Mouse (Mus musculus) spleen, postnatal 4 days (tissue): ENCODE measurements around the gene Mtus2.
A peak's percentile ranks its signal among the peaks of the same experiment; 100 is the strongest.

Source experiments
- DNase-seq, 2 experiments: peaks; one replicate each; pipeline ENCODE4 v3.0.0; 2022; ENCODE audit warnings: low spot score in 2 of 2

Mtus2 gene

DNA sequence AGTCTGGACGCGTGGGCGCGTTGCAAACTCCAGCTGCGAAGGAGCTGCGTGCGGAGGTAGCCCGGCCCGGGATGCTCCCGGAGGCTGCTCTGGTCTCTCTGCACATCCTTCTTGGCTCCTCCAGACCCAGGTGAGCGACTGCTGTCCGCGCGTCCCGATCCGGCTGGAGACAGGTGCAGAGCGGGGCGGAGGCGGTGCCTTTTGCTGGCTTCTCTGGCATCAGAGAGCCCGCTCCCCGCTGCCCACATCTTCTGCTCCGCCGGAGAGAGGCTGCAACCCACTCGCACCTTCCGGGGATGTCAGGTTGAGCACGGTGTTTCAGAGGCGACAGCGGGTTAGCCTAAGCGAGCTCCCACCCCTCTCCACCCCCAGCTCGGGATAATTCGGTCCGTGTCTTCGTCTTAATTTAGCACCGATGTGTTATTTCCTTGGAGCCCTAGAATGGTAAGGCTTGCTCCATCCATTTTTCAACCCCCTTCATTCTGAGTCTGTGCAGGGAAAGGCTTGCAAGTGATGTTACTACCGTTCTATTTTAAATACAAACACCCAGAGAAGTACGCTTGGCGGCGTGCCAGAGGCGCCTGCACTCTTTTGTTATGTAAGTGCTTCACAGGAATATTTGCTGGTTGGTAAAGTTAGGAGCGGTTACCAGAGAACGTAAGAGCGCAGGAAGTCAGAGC lies 612 bp downstream of the Mtus2 start:
- peak; percentile 23 to 64 for DNase-seq

DNA sequence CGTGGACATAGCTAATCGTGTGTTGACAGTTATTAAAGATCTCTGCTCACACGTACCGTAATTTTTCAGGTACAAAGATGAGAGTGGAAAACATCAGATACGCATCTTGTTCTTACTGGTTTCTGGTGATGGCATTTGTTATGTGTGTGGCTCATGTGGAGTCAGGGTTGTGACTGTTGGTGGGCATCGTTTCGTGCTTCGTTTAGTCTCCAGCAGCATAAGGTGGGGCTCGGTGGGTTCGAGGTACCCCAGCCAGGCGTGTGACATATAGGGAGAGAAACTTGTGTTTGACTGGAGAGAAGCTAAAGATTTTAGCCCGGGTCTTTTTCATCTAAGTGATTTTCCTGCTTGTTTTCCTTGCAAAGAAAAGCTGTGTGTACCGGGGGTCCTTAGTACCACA lies 1.4 kb downstream of the Mtus2 start:
- DNase-seq = no peak

GRCm38 (mm10) chr5:147959088-147959487 lies 2.0 kb downstream of the Mtus2 start:
- DNase-seq = no peak

- DNase-seq = no peak
These were observed 3.7 kb downstream of the Mtus2 start for GRCm38 (mm10) chr5:147960793-147961192.

- DNase-seq = no peak
These were observed 6.9 kb downstream of the Mtus2 start for GRCm38 (mm10) chr5:147963820-147964580.

DNA sequence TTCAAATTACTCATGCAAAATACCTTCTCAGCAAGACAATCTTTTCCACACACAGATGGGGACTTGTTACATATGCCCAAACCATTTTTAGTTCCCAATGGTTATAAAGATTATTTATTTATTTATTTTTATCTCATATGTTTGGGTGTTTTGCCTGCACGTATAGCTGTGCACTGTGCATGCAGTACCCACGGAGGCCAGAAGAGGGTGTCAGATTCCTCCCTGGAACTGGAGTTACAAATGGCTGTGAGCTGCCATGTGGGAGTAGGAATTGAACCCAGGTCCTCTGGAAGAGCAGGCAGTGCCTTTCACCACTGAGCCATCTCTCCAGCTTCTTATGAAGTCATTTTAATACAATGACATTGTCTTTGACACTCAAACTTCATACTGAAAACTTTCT lies 7.7 kb downstream of the Mtus2 start:
- DNase-seq = no peak

- no peak for DNase-seq
These were observed 9.5 kb downstream of the Mtus2 start for GRCm38 (mm10) chr5:147966646-147967045.

DNA sequence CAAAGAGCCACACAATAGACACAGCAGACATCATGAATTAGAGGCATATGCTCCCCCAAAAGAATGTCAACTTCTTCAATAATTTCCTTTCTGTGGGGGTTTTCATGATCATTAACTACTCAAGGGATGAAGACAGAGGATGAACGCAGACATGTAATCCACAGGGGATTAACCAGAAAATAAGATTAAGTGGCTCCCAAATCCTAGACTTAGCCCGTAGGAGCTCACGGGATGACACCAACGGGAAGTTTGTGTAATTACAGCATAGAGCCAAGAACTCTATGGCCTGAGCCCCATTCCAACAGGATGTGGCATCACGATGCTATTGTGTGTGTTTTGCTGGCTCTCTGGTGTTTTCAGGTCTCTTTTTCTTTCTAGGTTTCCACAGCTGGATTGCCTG lies 12.4 kb downstream of the Mtus2 start:
- no peak for DNase-seq

GRCm38 (mm10) chr5:147976001-147976400 lies 18.9 kb downstream of the Mtus2 start:
- no peak for DNase-seq

DNA sequence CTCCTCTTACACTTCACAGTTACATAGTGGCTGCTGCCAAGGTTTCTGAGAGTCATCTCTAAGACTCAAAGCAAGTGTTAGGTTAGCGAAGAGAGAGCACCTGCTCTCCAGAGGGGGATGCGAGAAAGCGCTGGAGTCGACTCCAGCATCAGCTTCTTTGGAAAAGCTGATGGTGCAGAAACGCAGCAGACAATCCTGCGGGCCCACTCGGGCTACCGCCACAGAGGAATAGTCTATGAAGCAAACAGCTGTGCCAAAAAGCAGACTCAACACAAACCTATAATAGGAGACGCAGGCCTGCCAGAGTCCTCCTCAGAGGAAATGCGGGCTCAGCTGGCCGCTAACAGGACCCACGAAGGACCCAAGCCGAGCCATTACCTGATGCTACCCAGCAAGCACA lies 23.5 kb downstream of the Mtus2 start:
- no peak for DNase-seq

DNA sequence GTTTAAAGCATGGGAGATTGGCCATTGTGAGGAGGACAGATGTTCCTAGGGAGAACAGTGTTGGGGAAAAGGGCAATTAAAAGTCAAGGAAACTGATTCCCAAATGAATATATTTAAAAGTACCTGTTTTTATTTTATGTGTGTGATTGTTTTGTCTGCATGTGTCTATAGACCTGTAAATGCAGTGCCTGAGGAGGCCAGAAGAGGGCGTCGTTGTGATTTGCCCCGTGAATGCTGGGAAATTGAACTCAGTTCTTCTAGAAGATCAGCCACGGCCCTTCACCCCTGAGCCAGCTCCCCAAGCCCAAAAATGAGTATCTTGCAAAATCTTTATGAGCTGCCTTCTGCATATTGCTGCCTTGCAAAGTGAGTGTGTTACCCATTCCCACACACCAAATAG lies 33.2 kb downstream of the Mtus2 start:
- DNase-seq = no peak

GRCm38 (mm10) chr5:147990775-147991174 lies 33.7 kb downstream of the Mtus2 start:
- no peak for DNase-seq

DNA sequence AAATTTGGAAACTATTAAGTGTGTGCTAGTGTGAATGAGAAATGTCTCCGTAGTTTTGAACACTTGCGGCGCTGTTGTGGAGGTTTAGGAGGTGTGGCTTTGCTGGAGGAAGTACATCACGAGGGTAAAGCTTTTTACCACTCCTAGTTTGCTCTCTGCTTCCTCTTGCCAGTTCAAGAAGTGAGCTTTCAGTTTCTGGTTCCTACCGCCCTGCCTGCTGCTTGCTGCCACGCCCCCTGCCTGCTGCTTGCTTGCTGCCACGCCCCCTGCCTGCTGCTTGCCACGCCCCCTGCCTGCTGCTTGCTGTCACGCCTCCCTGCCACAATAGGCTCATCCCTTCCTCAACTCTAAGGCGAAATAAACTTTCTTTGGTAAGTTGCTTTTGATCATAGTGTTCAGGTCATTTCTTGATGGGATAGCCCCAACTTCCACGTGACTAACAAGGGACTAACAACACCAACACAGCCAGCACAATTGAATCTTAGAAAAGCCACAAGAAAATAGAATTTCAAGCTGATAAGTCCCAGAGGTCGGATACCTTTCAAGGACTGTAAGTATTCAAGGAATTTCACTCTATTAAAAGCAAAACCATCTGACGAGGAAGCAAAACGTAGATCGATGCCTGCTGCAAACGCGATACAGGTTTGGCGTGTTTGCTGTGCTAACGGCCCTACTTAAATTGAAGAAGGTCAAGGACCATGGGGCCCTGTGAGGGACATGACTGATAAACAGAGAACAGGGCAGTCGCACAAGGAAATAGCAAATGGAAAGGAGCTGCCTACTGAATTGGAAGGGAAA lies 35.7 kb downstream of the Mtus2 start:
- DNase-seq = peak in 1 of 2 experiments; percentile 31

GRCm38 (mm10) chr5:148005263-148005662 lies 48.1 kb downstream of the Mtus2 start:
- DNase-seq = no peak

DNA sequence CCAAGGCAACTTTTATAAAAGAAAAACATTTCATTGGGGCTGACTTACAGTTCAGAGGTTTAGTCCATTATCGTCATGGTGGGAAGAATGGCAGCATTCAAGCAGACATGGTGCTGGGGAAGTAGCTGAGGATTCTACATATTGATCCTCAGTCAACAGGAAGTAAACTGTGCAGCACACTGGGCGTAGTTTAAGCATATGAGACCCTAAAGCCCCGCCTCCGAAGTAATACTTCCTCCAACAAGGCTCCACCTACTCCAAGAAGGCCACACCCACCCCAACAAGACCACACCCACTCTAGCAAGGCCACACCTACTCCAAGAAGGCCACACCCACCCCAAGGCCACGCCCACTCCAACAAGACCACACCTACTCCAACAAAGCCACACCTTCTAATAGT lies 55.0 kb downstream of the Mtus2 start:
- DNase-seq = no peak

- DNase-seq = no peak
These were observed 57.2 kb downstream of the Mtus2 start for GRCm38 (mm10) chr5:148014133-148014854.

DNA sequence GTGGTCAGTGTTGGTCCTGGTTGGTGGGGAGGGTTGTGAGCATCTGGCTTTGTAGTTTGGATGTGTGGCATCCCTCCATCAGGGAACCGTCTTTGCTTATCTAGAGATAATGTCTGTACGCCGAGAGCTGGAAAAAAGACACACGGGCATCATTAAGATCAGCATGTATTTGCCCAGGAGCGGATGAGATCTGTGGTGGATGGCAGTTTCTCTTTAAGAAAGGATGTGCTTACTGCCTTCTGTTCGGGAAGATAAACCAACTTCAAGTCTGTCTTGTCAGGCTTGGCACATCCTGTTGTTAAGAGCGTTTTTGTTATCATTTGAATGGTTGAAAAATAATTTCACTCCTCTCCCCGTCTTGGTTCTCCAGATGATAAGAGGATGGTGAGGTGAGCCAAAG lies 58.3 kb downstream of the Mtus2 start:
- DNase-seq = no peak

- DNase-seq = no peak
These were observed 60.3 kb downstream of the Mtus2 start for GRCm38 (mm10) chr5:148017371-148017770.

DNA sequence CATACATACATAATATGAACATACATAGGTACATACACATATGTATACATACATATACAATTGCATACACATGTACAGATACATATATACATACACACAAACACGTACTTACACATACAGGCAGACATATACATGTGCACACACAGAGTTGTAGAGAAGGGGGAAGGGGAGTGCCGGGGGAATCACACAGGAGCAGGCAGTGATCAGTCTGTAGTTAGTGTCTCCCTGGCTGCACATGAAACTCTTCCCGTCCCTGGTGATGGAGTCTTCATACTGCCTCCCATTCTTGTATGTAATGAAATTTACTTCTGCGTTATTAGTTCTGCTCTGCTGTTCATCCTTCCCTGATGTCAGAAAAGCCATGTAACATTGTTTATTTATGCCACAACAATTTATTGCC lies 65.7 kb downstream of the Mtus2 start:
- no peak for DNase-seq

GRCm38 (mm10) chr5:148026401-148027349 lies 69.6 kb downstream of the Mtus2 start:
- DNase-seq = no peak

DNA sequence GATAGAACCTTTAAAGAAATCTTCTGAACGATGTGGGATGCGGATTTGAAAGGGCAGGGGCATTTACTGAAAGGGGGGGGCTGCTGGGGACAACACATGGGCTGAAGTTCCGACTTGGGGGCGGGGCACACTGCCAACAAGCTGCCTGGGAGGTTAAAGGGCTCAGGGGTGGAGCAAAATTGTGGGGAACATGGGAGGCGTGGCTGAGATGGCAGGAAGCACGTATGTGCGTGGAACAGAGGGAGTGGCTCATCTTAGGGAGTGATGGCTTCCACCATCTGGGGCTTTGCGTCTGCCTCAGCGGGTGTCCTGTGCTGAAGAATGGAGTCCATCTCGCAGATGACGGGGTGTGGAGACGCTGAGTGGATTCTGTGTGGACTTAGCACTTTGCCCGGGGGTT lies 70.9 kb downstream of the Mtus2 start:
- no peak for DNase-seq
